Mouse (Mus musculus) MEL (cell line): ENCODE results near the gene Zfp963. TPM values are rescaled to one million over a fixed set of nuclear protein-coding genes. Genes with fewer than 3 reads are reported as not detected.
A peak's percentile ranks its signal among the peaks of the same experiment; 100 is the strongest.

ENCODE experiments used
- DNase-seq: peaks from one replicate; pipeline ENCODE4 v3.0.0; 2011; ENCODE audit warnings: low read depth, low spot score
- H3K27ac ChIP-seq: 2 replicates; pipeline ENCODE4 v1.5.1; 2012; ENCODE audit warnings: low read depth, mild to moderate bottlenecking, control low read depth, low read length, moderate library complexity; ENCODE audit not compliant: control insufficient read depth
- H3K27me3 ChIP-seq, 2 experiments: fragments of 150-350 bp in 1 of 2; sonication (generic) in 1 of 2; 2 replicates each; pipeline ENCODE4 v1.6.1; 2012; ENCODE audit warnings: low read length in 2 of 2, mild to moderate bottlenecking in 2 of 2, improper control_type of control experiment in 1 of 2, moderate library complexity in 1 of 2; ENCODE audit not compliant: insufficient read depth in 2 of 2, control insufficient read depth in 1 of 2
- H3K36me3 ChIP-seq, 2 experiments: 2 replicates each; pipeline ENCODE4 v1.6.1; 2012 to 2014; ENCODE audit warnings: low read length in 2 of 2, improper control_type of control experiment in 1 of 2, inconsistent platforms in 1 of 2, mild to moderate bottlenecking in 1 of 2; ENCODE audit not compliant: insufficient read depth in 2 of 2, control insufficient read depth in 1 of 2
- H3K4me1 ChIP-seq, 2 experiments: fragments of 150-350 bp in 1 of 2; sonication (generic) in 1 of 2; 2 replicates each; pipeline ENCODE4 v1.6.1; 2012; ENCODE audit warnings: low read length in 2 of 2, improper control_type of control experiment in 1 of 2, mild to moderate bottlenecking in 1 of 2; ENCODE audit not compliant: insufficient read depth in 2 of 2, control insufficient read depth in 1 of 2
- H3K4me3 ChIP-seq, 2 experiments: fragments of 150-350 bp in 1 of 2; sonication (generic) in 1 of 2; 2 replicates each; pipeline ENCODE4 v1.5.1; 2012; ENCODE audit warnings: low read depth in 2 of 2, low read length in 2 of 2, mild to moderate bottlenecking in 2 of 2, moderate library complexity in 2 of 2, control low read depth in 1 of 2, improper control_type of control experiment in 1 of 2; ENCODE audit not compliant: control insufficient read depth in 1 of 2, insufficient read depth in 1 of 2
- H3K79me2 ChIP-seq: 2 replicates; pipeline ENCODE4 v1.6.1; 2012; ENCODE audit warnings: mild to moderate bottlenecking, low read length, moderate library complexity; ENCODE audit not compliant: control insufficient read depth, poor library complexity, insufficient read depth
- H3K9ac ChIP-seq: 2 replicates; pipeline ENCODE4 v1.6.1; 2012; ENCODE audit warnings: low read depth, mild to moderate bottlenecking, control low read depth, low read length, moderate library complexity; ENCODE audit not compliant: control insufficient read depth, poor library complexity, severe bottlenecking
- H3K9me3 ChIP-seq: fragments of 150-350 bp; sonication (generic); replicated peaks from 2 replicates; pipeline ENCODE4 v1.6.1; 2012; ENCODE audit warnings: mild to moderate bottlenecking, low read length, improper control_type of control experiment, moderate library complexity; ENCODE audit not compliant: insufficient read depth
- BHLHE40 ChIP-seq: IDR thresholded peaks from 2 replicates; pipeline ENCODE4 v1.6.1; 2012; ENCODE audit warnings: low read depth, mild to moderate bottlenecking, inconsistent platforms, low read length, improper control_type of control experiment, borderline replicate concordance
- CHD1 ChIP-seq: IDR thresholded peaks from 2 replicates; pipeline ENCODE4 v1.6.1; 2012; ENCODE audit warnings: low read depth, mild to moderate bottlenecking, inconsistent platforms, low read length, improper control_type of control experiment
- CHD2 ChIP-seq: IDR thresholded peaks from 2 replicates; pipeline ENCODE4 v1.6.1; 2011; ENCODE audit warnings: low read length, improper control_type of control experiment
- CTCF ChIP-seq, 3 experiments: IDR thresholded peaks in 2 of 3; conservative IDR thresholded peaks in 1 of 3; 2 replicates each; pipeline ENCODE4 v1.5.1; 2011 to 2012; ENCODE audit warnings: low read length in 3 of 3, low read depth in 2 of 3, mild to moderate bottlenecking in 2 of 3, improper control_type of control experiment in 1 of 3, inconsistent platforms in 1 of 3, mixed read lengths in 1 of 3, moderate library complexity in 1 of 3; ENCODE audit not compliant: control insufficient read depth in 1 of 3, insufficient read depth in 1 of 3, poor library complexity in 1 of 3, severe bottlenecking in 1 of 3
- EP300 ChIP-seq, 2 experiments: IDR thresholded peaks; 2 replicates each; pipeline ENCODE4 v1.6.1; 2011; ENCODE audit warnings: improper control_type of control experiment in 2 of 2, low read length in 2 of 2, low read depth in 1 of 2, mild to moderate bottlenecking in 1 of 2
- ETS1 ChIP-seq: IDR thresholded peaks from 2 replicates; pipeline ENCODE4 v1.6.1; 2012; ENCODE audit warnings: low read depth, mild to moderate bottlenecking, inconsistent platforms, low read length, improper control_type of control experiment, moderate library complexity
- GATA1 ChIP-seq: IDR thresholded peaks from 2 replicates; pipeline ENCODE4 v1.6.1; 2011; ENCODE audit warnings: low read depth, low read length, improper control_type of control experiment
- HCFC1 ChIP-seq: IDR thresholded peaks from 2 replicates; pipeline ENCODE4 v1.6.1; 2012; ENCODE audit warnings: low read depth, mild to moderate bottlenecking, inconsistent platforms, low read length, improper control_type of control experiment, moderate library complexity
- JUND ChIP-seq: IDR thresholded peaks from 2 replicates; pipeline ENCODE4 v1.6.1; 2011; ENCODE audit warnings: low read depth, mild to moderate bottlenecking, improper control_type of control experiment, low read length
- KAT2A ChIP-seq: conservative IDR thresholded peaks from 2 replicates; pipeline ENCODE4 v1.6.1; 2012; ENCODE audit warnings: low read depth, low read length, improper control_type of control experiment, inconsistent platforms
- MAFK ChIP-seq: IDR thresholded peaks from 2 replicates; pipeline ENCODE4 v1.6.1; 2011; ENCODE audit warnings: low read depth, mild to moderate bottlenecking, low read length, improper control_type of control experiment, borderline replicate concordance
- MAX ChIP-seq: IDR thresholded peaks from 2 replicates; pipeline ENCODE4 v1.6.1; 2011; ENCODE audit warnings: low read length, improper control_type of control experiment
- MEF2A ChIP-seq: IDR thresholded peaks from 2 replicates; pipeline ENCODE4 v1.6.1; 2014; ENCODE audit warnings: low read depth, mild to moderate bottlenecking, inconsistent platforms, low read length, improper control_type of control experiment; ENCODE audit not compliant: poor library complexity, insufficient replicate concordance, severe bottlenecking; ENCODE audit errors: extremely low read depth
- MXI1 ChIP-seq: IDR thresholded peaks from 2 replicates; pipeline ENCODE4 v1.6.1; 2011; ENCODE audit warnings: mild to moderate bottlenecking, low read depth, low read length, improper control_type of control experiment
- MYB ChIP-seq: IDR thresholded peaks from 2 replicates; pipeline ENCODE4 v1.6.1; 2011; ENCODE audit warnings: mild to moderate bottlenecking, low read depth, low read length, improper control_type of control experiment
- MYC ChIP-seq: IDR thresholded peaks from 2 replicates; pipeline ENCODE4 v1.6.1; 2011; ENCODE audit warnings: low read depth, mild to moderate bottlenecking, low read length, improper control_type of control experiment, moderate library complexity
- NELFE ChIP-seq: IDR thresholded peaks from 2 replicates; pipeline ENCODE4 v1.6.1; 2011; ENCODE audit warnings: low read depth, low read length, improper control_type of control experiment
- NRF1 ChIP-seq: IDR thresholded peaks from 2 replicates; pipeline ENCODE4 v1.6.1; 2014; ENCODE audit warnings: low read depth, mild to moderate bottlenecking, inconsistent platforms, low read length, improper control_type of control experiment, moderate library complexity; ENCODE audit not compliant: poor library complexity, insufficient read depth, severe bottlenecking
- POLR2A ChIP-seq, 2 experiments: IDR thresholded peaks; 2 replicates each; pipeline ENCODE4 v1.6.1; 2011 to 2012; ENCODE audit warnings: low read length in 2 of 2, mild to moderate bottlenecking in 2 of 2, control low read depth in 1 of 2, improper control_type of control experiment in 1 of 2, low read depth in 1 of 2, moderate library complexity in 1 of 2; ENCODE audit not compliant: control insufficient read depth in 1 of 2, insufficient read depth in 1 of 2, poor library complexity in 1 of 2
- POLR2AphosphoS2 ChIP-seq: IDR thresholded peaks from 2 replicates; pipeline ENCODE4 v1.6.1; 2011; ENCODE audit warnings: low read length, improper control_type of control experiment
- POLR2AphosphoS5 ChIP-seq: IDR thresholded peaks from 2 replicates; pipeline ENCODE4 v1.6.1; 2012; ENCODE audit warnings: low read depth, borderline replicate concordance, mild to moderate bottlenecking, inconsistent platforms, low read length, moderate library complexity, mixed read lengths
- RAD21 ChIP-seq: IDR thresholded peaks from 2 replicates; pipeline ENCODE4 v1.6.1; 2011; ENCODE audit warnings: mild to moderate bottlenecking, low read depth, low read length, improper control_type of control experiment
- RCOR1 ChIP-seq: IDR thresholded peaks from 2 replicates; pipeline ENCODE4 v1.6.1; 2012; ENCODE audit warnings: low read depth, mild to moderate bottlenecking, inconsistent platforms, low read length, improper control_type of control experiment
- TBP ChIP-seq: IDR thresholded peaks from 2 replicates; pipeline ENCODE4 v1.8.0; 2011; ENCODE audit warnings: low read depth, low read length, improper control_type of control experiment
- TCF12 ChIP-seq: IDR thresholded peaks from 2 replicates; pipeline ENCODE4 v1.6.1; 2014; ENCODE audit warnings: low read depth, mild to moderate bottlenecking, inconsistent platforms, low read length, improper control_type of control experiment, moderate library complexity
- UBTF ChIP-seq: IDR thresholded peaks from 2 replicates; pipeline ENCODE4 v1.6.1; 2012; ENCODE audit warnings: low read depth, mild to moderate bottlenecking, inconsistent platforms, low read length, improper control_type of control experiment, moderate library complexity, borderline replicate concordance; ENCODE audit not compliant: insufficient read depth
- ZKSCAN1 ChIP-seq: IDR thresholded peaks from 2 replicates; pipeline ENCODE4 v1.6.1; 2012; ENCODE audit warnings: low read depth, mild to moderate bottlenecking, inconsistent platforms, low read length, improper control_type of control experiment, moderate library complexity
- ZNF384 ChIP-seq: IDR thresholded peaks from 2 replicates; pipeline ENCODE4 v1.6.1; 2012; ENCODE audit warnings: low read depth, mild to moderate bottlenecking, inconsistent platforms, low read length, improper control_type of control experiment
- polyA plus RNA-seq, 2 experiments: library from polyadenylated mRNA; stranded (reverse) in 1 of 2; unstranded in 1 of 2; fragments of >175 nt in 1 of 2; fragments of >200 nt in 1 of 2; gene quantifications; 2 replicates each; pipeline versions ENCODE4 v1.2.1 to v1.2.4; 2012; ENCODE audit warnings: low replicate concordance in 2 of 2, low read depth in 1 of 2; ENCODE audit not compliant: insufficient read length in 2 of 2, insufficient read depth in 1 of 2, missing spikeins in 1 of 2
- total RNA-seq: library from RNA; depleted of rRNA; stranded (reverse); fragments of 300-350 nt; gene quantifications from 2 replicates; pipeline ENCODE4 v1.2.3, GENCODE M21; 2012

Zfp963 gene
- total and polyA plus RNA-seq, 3 experiments = 0.65 to 0.95 TPM; not detected in 1

DNA sequence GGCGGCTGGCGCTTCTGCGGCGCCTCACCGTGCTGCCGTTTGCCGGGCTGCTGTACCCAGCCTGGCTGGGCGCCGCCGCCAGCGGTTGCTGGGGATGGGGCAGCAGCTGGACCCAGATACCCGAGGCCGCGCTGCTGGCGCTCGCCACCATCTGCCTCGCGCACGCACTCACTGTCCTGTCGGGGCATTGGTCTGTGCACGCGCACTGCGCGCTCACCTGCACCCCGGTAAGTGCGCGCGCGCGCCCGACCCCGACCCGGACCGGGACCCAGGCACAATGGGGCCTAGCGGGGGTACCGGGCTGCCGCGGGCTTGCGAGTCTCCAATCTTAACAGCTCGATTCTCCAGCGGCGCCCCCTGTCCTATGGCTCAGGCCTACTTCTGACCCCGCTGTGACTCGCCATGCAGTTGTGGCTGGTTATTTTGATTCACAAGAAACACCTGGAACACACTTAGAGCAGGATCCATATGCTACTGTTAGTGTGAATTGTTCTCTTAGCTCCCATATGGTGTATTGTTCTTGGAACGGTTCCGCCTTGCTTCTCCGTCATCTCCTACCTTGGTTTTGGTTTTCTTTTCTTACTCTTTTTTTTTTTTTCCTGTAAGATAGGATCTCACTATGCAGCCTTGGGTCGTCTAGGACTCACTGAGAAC lies 41.8 kb upstream of the Zfp963 start:
- H3K79me2 ChIP-seq = peaks cover 31% of the 10 kb centered on the region
- H3K4me3 ChIP-seq = peak overlapping the region; percentile 67 to 73
- peak overlapping the region; percentile 93 for H3K9ac ChIP-seq
- H3K27me3 ChIP-seq = no peaks in the 10 kb centered on the region
- H3K27ac ChIP-seq = peak overlapping the region; percentile 90
- TF ChIP-seq ZNF384 (peak; percentile 89), CHD1 (peak; percentile 57; the same call in 1 of the 2 replicates), BHLHE40 (no peak), RAD21 (no peak), CTCF (IDR thresholded peaks at IDR 0.05 in 2 of 3, conservative IDR thresholded peaks at IDR 0.05 in 1 of 3; ENCODE audit: control insufficient read depth in 1 of 3, insufficient read depth in 1 of 3, low read depth in 2 of 3, low read length in 3 of 3, poor library complexity in 1 of 3, severe bottlenecking in 1 of 3) (0 out of 6 replicates have a peak, but pooled peaks of 1 of the 3 experiments have one; percentile 2), TCF12 (no peak), MXI1 (peak; percentile 57), GATA1 (peak; percentile 36; the same call in 1 of the 2 replicates), MYC (0 out of 2 replicates have a peak, but pooled peaks have one; percentile 14), MAX (0 out of 2 replicates have a peak, but pooled peaks have one; percentile 2), EP300 (IDR thresholded peaks at IDR 0.05; ENCODE audit: low read depth in 1 of 2, low read length in 2 of 2) (no peak), RCOR1 (no peak), HCFC1 (no peak), MAFK (no peak), ETS1 (0 out of 2 replicates have a peak, but pooled peaks have one; percentile 35), CHD2 (no peak), POLR2AphosphoS5 (no peak)
- peak; percentile 64 for DNase-seq
- H3K36me3 ChIP-seq = peaks cover 0 to 14% of the 10 kb centered on the region in 2 experiments
- H3K4me1 ChIP-seq = peaks cover 4 to 15% of the 10 kb centered on the region in 2 experiments
- no peaks in the 10 kb centered on the region for H3K9me3 ChIP-seq

DNA sequence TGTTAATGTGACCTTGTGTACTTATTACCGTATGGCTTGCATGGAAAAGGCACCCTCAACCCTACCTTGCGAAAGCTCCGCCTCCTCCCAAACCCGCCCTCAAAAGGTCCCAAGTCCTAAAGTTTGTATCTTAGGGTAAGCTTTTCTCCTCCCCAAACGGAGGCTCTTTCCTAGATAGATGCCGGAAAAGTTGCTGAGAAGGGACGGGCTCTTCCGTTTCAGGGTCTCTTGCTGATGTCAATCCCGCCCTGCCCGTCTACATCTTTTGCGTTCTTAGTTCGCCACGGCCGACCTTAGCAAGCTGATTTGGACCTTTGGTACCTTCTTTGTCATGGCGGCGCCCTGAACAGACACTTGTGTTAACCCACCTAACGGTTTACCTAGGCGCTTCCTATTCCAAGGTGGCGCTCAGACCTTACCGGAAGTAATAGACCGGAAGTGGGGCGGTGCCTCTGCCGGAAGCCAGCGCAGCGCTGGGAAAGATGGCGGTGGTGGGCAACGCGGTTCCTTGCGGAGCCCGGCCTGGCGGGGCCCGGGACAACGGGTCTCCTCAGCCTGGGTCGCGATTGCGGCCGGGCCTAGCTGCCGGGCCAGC lies 41.1 kb upstream of the Zfp963 start, which contains the start of the genes Atp13a1 and Zfp866:
Atp13a1 (plus strand) TSS at position 391 of the 595 bp plus-strand sequence.
Zfp866 (minus strand) TSS at position 406 of the 595 bp plus-strand sequence.
- H3K36me3 ChIP-seq = peaks cover 0 to 14% of the 10 kb centered on the region in 2 experiments; a peak in 3 of 4 replicates
- H3K27ac ChIP-seq = peak within 1 kb of the TSS; percentile 90
- peak; percentile 96 for DNase-seq
- H3K79me2 ChIP-seq = peaks cover 31% of the 10 kb centered on the region
- no peaks in the 10 kb centered on the region for H3K27me3 ChIP-seq
- peak within 1 kb of the TSS; percentile 93 for H3K9ac ChIP-seq
- H3K4me3 ChIP-seq = peak within 1 kb of the TSS; percentile 67 to 73
- H3K9me3 ChIP-seq = no peaks in the 10 kb centered on the region
- H3K4me1 ChIP-seq = peaks cover 4 to 15% of the 10 kb centered on the region in 2 experiments
- TF ChIP-seq MEF2A = no peak
- 0 out of 2 replicates have a peak, but pooled peaks have one; percentile 4 for TF ChIP-seq NRF1
- peak; percentile 57 for TF ChIP-seq KAT2A
- TF ChIP-seq ZKSCAN1 = no peak
- TF ChIP-seq MYB = peak; percentile 76
- peak; percentile 91 to 97 for TF ChIP-seq POLR2A (IDR thresholded peaks at IDR 0.05; ENCODE audit: control insufficient read depth in 1 of 2, insufficient read depth in 1 of 2, low read depth in 1 of 2, low read length in 2 of 2, poor library complexity in 1 of 2)
- peak; percentile 94 for TF ChIP-seq NELFE
- TF ChIP-seq TBP = peak; percentile 87
- no peak for TF ChIP-seq UBTF
- no peak for TF ChIP-seq CHD1
- no peak for TF ChIP-seq GATA1
- peak in 1 of 2 experiments; percentile 47; a peak in 1 of 4 replicates for TF ChIP-seq EP300 (IDR thresholded peaks at IDR 0.05; ENCODE audit: low read depth in 1 of 2, low read length in 2 of 2)
- peak; percentile 22; the same call in 1 of the 2 replicates for TF ChIP-seq ETS1
- peak; percentile 92 for TF ChIP-seq HCFC1
- TF ChIP-seq MAX = peak; percentile 40; the same call in 1 of the 2 replicates
- no peak for TF ChIP-seq JUND
- peak; percentile 98 for TF ChIP-seq POLR2AphosphoS2
- no peak for TF ChIP-seq CTCF (IDR thresholded peaks at IDR 0.05 in 2 of 3, conservative IDR thresholded peaks at IDR 0.05 in 1 of 3; ENCODE audit: control insufficient read depth in 1 of 3, insufficient read depth in 1 of 3, low read depth in 2 of 3, low read length in 3 of 3, poor library complexity in 1 of 3, severe bottlenecking in 1 of 3)
